Mouse (Mus musculus) E14TG2a.4 (cell line): ENCODE data around the gene Ccnd1.

Experiments
- CTCF ChIP-seq: conservative IDR thresholded peaks from 2 replicates; pipeline ENCODE4 v1.5.1; 2014; ENCODE audit warnings: low read length
- NANOG ChIP-seq: IDR thresholded peaks from 2 replicates; pipeline ENCODE4 v1.6.1; 2014; ENCODE audit warnings: borderline replicate concordance, low read length, mixed read lengths
- POU5F1 ChIP-seq: IDR thresholded peaks from 2 replicates; pipeline ENCODE4 v1.6.1; 2014; ENCODE audit warnings: low read length, borderline replicate concordance

GRCm38 (mm10) chr7:144929506-144929905, 10.2 kb downstream of the Ccnd1 start:
- no peak for TF ChIP-seq CTCF
- no peak for TF ChIP-seq NANOG
- no peak for TF ChIP-seq POU5F1
